Mouse (Mus musculus) megakaryocyte, embryonic 14.5 days (primary cell): ENCODE measurements at regions not wholly inside any gene's neighbourhood (a gene's known extent, or its start where the extent isn't known, plus 50 kb on each side); places are given as distances from the start of the nearest gene placed in this dataset.

Experiments
- H3K27me3 ChIP-seq: replicated peaks from 2 replicates; pipeline ENCODE3; 2012; ENCODE audit warnings: inconsistent platforms
- H3K36me3 ChIP-seq: replicated peaks from 2 replicates; pipeline ENCODE3; 2012; ENCODE audit warnings: low read length, inconsistent platforms, mixed read lengths
- H3K4me1 ChIP-seq: 2 replicates; pipeline ENCODE4 v1.6.1; 2012; ENCODE audit warnings: inconsistent platforms
- H3K4me3 ChIP-seq: replicated peaks from 2 replicates; pipeline ENCODE3; 2012; ENCODE audit warnings: moderate library complexity, mild to moderate bottlenecking, inconsistent platforms
- H3K9me3 ChIP-seq: 2 replicates; pipeline ENCODE4 v1.6.1; 2012; ENCODE audit warnings: inconsistent platforms
- FLI1 ChIP-seq: IDR thresholded peaks from 2 replicates; pipeline ENCODE4 v1.6.1; 2012; ENCODE audit warnings: low read length, inconsistent platforms, mixed read lengths
- GATA1 ChIP-seq: IDR thresholded peaks from 3 replicates; pipeline ENCODE4 v1.6.1; 2012; ENCODE audit warnings: mixed read lengths, low read length, inconsistent platforms, borderline replicate concordance

DNA sequence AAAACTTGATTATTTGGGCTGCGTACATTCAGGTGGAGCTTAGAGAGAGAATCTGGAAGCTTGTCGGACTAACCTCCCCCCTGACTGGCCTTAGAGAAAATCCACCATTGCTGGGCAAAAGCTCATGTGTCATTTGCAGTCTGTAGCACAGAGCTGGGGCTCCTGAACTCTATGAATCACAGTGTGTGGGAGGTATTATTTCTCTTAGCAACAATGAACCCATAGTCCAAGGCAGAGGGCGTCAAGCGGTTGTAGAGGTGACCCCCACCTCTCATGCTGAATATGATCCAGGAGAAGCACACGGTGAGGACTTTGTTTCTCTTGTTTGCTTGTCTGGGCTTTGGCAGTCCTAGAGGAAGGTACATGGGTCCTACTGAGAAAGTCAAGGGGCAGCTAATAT, 66.0 kb upstream of the Pcdh8 start:
- Histone ChIP-seq H3K4me1 (no peaks in the 10 kb centered on the region), H3K27me3 (no peaks in the 10 kb centered on the region), H3K36me3 (no peaks in the 10 kb centered on the region), H3K4me3 (no peak overlapping the region), H3K9me3 (peaks cover 14% of the 10 kb centered on the region; the same call in 1 of the 2 replicates)
- TF ChIP-seq GATA1 (no peak), FLI1 (no peak)

DNA sequence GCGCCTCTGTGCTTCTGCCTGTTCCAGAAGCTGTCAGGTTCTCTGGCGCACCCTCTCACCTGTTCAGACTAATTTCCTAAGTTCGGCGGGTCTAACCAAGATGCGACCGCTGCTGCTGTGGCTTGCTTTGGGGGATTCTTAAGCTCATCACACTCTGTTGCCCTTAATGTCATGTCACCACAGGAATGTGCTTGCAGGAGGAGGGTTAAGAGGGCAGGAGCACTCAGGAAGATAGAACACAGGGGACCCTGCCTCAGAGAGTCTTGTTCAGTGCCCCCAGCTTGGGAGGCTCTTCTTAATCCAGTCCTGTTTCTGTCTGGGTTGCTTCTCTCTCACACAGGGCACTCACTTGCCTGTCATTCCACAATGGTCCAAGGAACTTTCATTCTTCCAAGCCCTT, 65.1 kb upstream of the Pcdh8 start:
- Histone ChIP-seq H3K9me3 (peaks cover 14% of the 10 kb centered on the region; the same call in 1 of the 2 replicates), H3K27me3 (no peaks in the 10 kb centered on the region), H3K36me3 (no peaks in the 10 kb centered on the region), H3K4me1 (no peaks in the 10 kb centered on the region), H3K4me3 (no peak overlapping the region)
- TF ChIP-seq GATA1 (no peak), FLI1 (no peak)

DNA sequence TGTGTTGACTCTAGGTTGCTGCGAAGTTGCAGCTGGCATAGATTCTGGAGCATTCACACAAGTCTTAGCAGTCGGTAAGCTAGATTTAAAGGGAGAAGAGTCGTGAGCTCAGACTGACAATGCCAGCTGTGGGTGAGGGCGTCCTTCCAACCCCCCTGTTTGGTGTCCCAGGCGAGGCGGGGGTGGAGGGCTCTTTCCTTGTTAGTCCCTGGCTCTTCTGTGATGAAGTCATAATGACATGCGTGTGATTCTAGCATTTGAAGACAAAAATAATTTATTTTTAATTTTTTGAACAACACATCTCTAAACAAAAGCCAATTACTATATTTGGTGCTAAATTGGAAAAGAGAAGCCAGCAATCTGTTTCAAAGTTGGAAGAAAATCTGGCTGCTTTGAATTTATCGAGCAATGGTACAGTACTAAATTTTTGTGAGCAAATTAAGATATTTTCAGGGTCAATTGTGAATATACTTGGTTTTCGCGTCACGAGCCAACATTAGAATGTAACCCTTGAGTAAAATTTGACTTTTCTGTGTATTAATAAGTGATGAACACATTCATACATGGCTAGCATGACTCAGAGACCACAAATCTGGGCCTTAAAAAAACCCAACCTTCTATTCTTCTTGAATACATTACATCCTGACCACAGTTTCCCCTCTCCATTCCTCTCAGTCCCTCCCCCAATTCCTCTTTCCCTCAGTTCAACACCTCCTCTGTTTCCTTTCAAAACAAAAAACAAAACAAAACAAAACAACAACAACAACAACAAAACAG, 53.7 kb upstream of the Pcdh8 start:
- H3K4me1 ChIP-seq, result no peaks in the 10 kb centered on the region
- no peaks in the 10 kb centered on the region for H3K36me3 ChIP-seq
- no peak overlapping the region for H3K4me3 ChIP-seq
- H3K27me3 ChIP-seq, result no peaks in the 10 kb centered on the region
- H3K9me3 ChIP-seq, result peaks cover 14% of the 10 kb centered on the region
- no peak for TF ChIP-seq GATA1
- no peak for TF ChIP-seq FLI1

DNA sequence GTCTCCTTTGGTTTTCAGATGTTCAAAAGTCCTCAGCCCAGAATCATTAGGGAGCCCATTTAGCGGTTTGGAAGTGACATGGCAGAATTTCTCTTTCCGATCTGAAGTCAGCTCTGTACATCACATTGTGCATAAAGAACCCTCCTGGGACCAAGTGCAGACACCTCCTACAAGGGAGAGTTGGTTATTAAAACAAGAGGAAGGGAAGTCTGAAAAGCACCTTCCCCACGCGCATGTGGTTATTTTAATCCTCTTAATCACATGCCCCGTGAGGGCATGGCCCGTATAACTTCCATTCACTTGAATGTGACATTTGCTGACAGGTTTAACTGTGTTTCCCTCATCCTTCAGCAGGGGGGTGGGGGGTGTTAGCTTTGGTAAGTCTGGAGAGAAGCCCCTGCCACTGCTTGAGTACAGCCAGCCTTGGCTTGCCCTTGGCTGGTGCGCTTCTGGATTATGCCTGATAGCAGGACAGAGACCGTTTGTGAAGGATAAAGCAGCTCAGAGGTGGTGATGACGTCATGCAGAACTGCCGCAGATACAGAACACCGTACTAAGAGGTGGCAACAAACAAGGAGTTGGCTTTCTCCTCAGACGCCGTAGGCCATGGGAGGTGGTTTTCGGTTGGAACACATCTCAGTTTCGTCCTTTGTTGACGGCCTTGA, 51.5 kb upstream of the Pcdh8 start:
- H3K4me1 ChIP-seq, result no peaks in the 10 kb centered on the region
- no peaks in the 10 kb centered on the region for H3K36me3 ChIP-seq
- peaks cover 14% of the 10 kb centered on the region for H3K9me3 ChIP-seq
- H3K4me3 ChIP-seq, result no peak overlapping the region
- TF ChIP-seq FLI1 (no peak), GATA1 (no peak)
- H3K27me3 ChIP-seq, result no peaks in the 10 kb centered on the region

DNA sequence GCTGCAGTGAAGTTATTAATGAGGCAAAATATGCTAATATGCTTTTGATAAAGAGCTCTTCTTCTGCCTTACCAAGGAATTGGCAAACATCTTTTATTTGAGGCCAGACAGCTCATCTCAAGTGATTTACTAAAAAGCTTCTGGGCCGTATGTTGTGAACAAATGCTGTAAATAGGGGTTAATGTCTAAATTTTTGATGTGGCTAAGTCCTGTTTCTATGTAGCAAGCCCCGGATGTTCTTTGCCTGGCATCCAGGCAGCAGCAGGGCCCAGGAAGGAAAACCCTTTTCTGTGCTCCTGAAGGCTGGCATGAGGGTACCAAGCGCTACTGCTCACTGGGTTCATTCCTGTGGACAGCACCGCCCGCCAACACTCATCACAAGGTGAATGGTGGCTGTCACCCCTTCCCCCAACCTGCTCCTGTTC, 50.9 kb upstream of the Pcdh8 start:
- no peaks in the 10 kb centered on the region for H3K36me3 ChIP-seq
- no peaks in the 10 kb centered on the region for H3K4me1 ChIP-seq
- H3K27me3 ChIP-seq, result no peaks in the 10 kb centered on the region
- H3K4me3 ChIP-seq, result no peak overlapping the region
- peaks cover 14% of the 10 kb centered on the region for H3K9me3 ChIP-seq
- no peak for TF ChIP-seq FLI1
- no peak for TF ChIP-seq GATA1

DNA sequence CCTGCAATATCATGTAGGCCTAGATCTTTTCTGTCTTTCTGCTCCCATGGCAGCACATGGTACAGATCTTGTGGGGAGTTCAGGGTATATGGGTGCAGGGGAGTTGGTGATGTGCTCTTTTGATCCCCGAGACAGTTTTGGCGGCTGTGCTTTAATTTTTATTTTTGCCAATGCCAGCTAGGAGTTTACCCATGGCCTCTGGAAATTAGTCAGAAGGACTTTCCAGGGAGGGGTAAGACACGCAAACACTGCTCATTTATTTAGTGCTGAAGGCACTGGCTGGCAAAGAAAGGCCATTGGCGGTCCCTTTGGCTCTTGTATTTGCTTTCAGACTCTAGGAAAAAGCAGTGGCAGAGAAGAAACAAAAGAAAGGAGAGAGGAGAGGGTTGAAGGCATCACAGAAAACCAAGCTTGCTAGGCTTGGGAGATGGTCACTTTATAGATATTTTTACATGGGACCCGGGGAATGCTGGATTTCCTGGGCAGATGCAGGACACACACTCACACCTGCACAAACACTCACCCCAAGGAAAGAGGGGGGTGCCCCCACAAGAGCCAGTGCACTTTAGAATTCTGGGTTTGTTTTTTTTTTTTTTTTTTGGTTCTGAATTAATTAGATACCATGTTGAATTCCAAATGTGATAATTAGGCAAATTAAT, 50.4 kb upstream of the Pcdh8 start:
- TF ChIP-seq FLI1 (no peak), GATA1 (no peak)
- Histone ChIP-seq H3K27me3 (no peaks in the 10 kb centered on the region), H3K4me3 (no peak overlapping the region), H3K9me3 (peaks cover 14% of the 10 kb centered on the region), H3K36me3 (no peaks in the 10 kb centered on the region), H3K4me1 (no peaks in the 10 kb centered on the region)
